Mouse (Mus musculus) heart, adult 2 months (tissue): ENCODE data around the gene Trdmt1. TPM values are rescaled to one million over a fixed set of nuclear protein-coding genes. Genes with fewer than 3 reads are reported as not detected.

Source experiments
- DNase-seq, 2 experiments: peaks; one replicate each; pipeline ENCODE4 v3.0.0; 2021
- H3K27ac ChIP-seq: fragments of 200-600 bp; 2 replicates; pipeline ENCODE4 v1.8.1; 2022
- H3K27me3 ChIP-seq: fragments of 200-500 bp; 2 replicates; pipeline ENCODE4 v1.6.1; 2012; ENCODE audit warnings: mild to moderate bottlenecking, low read length, inconsistent platforms, mixed read lengths; ENCODE audit not compliant: control insufficient read depth, insufficient read depth
- H3K36me3 ChIP-seq: fragments of 200-500 bp; 2 replicates; pipeline ENCODE4 v1.6.1; 2012; ENCODE audit warnings: low read length, inconsistent platforms; ENCODE audit not compliant: control insufficient read depth, insufficient read depth
- H3K4me1 ChIP-seq: fragments of 200-500 bp; 2 replicates; pipeline ENCODE4 v1.6.1; 2011; ENCODE audit warnings: low read length; ENCODE audit not compliant: control insufficient read depth, insufficient read depth
- H3K4me3 ChIP-seq: fragments of 200-600 bp; 2 replicates; pipeline ENCODE4 v1.8.1; 2022
- H3K79me2 ChIP-seq: fragments of 200-500 bp; replicated peaks from 2 replicates; pipeline ENCODE4 v1.6.1; 2012; ENCODE audit warnings: mild to moderate bottlenecking, inconsistent platforms, low read length, moderate library complexity, mixed read lengths; ENCODE audit not compliant: control insufficient read depth, insufficient read depth
- H3K9ac ChIP-seq: fragments of 200-500 bp; 2 replicates; pipeline ENCODE4 v1.6.1; 2012; ENCODE audit warnings: low read depth, mild to moderate bottlenecking, control low read depth, inconsistent platforms, low read length, mixed read lengths
- CTCF ChIP-seq: fragments of 200-600 bp; IDR thresholded peaks from 2 replicates; pipeline ENCODE4 v1.8.1; 2022; ENCODE audit warnings: antibody characterized with exemption, mild to moderate bottlenecking, moderate library complexity
- EP300 ChIP-seq: fragments of 200-500 bp; IDR thresholded peaks from 2 replicates; pipeline ENCODE4 v1.6.1; 2011; ENCODE audit warnings: low read depth, low read length, control low read depth; ENCODE audit not compliant: insufficient read depth
- POLR2A ChIP-seq: fragments of 200-500 bp; IDR thresholded peaks from 2 replicates; pipeline ENCODE4 v1.6.1; 2011; ENCODE audit warnings: mild to moderate bottlenecking, low read depth, low read length, control low read depth; ENCODE audit not compliant: insufficient read depth
- WGBS: fragments of 180-500 bp; shearing (Covaris S2); methylation state at CpG from one replicate; pipeline ENCODE4 v1.1.7; 2018; 5-methylcytosine and 5-hydroxymethylcytosine counted together
- intact Hi-C: fragments of 180-260 bp; cut with DNase I; formaldehyde crosslinking; loops from one replicate; pipeline ENCODE4 v1.15.1; 2025
- polyA plus RNA-seq: library from polyadenylated mRNA; depleted of rRNA; stranded (reverse); fragments of >200 nt; gene quantifications from 2 replicates; pipeline ENCODE4 v1.2.3, GENCODE M21; 2012
- total RNA-seq, 2 experiments: library from RNA; stranded (reverse); gene quantifications; 2 replicates each; pipeline ENCODE4 v1.2.3; 2021

The Trdmt1 gene
- total and polyA plus RNA-seq, 3 experiments = 3.3 to 7.0 (median 5.2) TPM

DNA sequence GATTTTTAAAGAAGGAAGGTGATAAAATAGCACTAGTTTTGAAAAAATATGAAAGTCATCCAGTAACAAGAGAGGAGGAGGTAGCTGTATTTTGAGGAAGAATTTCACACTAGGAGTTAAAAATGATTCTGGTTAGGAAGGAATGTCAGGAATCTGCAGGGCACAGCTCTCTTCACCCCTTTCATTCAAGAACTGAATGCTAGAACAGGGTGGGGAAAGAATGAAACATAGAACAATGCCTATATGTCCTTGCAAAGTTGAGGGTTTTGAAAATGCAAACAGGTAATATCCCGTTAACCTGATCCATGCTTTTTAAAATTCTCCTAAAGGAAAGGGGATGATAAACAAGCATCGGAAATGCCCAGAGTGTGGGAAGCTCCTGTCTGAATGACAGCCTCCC is 9.5 kb upstream of the Trdmt1 start:
- H3K4me3 ChIP-seq = no peak overlapping the region
- H3K4me1 ChIP-seq = peaks cover 6% of the 10 kb centered on the region
- no peak for TF ChIP-seq CTCF
- no peak for TF ChIP-seq EP300
- no peak for TF ChIP-seq POLR2A
- H3K79me2 ChIP-seq = no peaks in the 10 kb centered on the region
- intact Hi-C loops = no loop called here
- no peak for DNase-seq
- no peak overlapping the region for H3K27ac ChIP-seq
- H3K9ac ChIP-seq = no peak overlapping the region
- H3K36me3 ChIP-seq = no peaks in the 10 kb centered on the region
- H3K27me3 ChIP-seq = peaks cover 2% of the 10 kb centered on the region; the same call in 1 of the 2 replicates
- 40% methylated on average over 2 of the region's 2 CpGs for WGBS

DNA sequence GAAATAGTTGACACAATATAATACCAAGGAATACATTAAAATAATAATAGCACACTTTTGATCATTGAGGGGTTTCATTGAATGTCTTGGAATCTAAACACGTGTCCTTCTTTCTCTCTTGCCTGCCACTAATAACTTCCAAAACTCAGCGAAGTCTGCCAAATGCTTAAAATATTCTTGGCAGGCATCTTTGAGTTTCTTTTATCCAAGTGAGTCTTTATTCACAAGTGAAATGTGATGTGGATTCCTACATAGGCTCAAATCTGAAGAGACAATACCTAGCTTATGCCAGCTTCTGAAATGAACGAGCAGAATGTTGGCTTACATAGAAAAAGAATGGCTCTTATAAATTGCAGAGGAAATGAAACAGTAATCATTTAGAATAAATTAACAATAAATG is 4.3 kb upstream of the Trdmt1 start:
- WGBS = 47% methylated on average over 3 of the region's 3 CpGs
- Histone ChIP-seq H3K9ac (no peak overlapping the region), H3K4me3 (no peak overlapping the region), H3K27me3 (peaks cover 2% of the 10 kb centered on the region; the same call in 1 of the 2 replicates), H3K27ac (no peak overlapping the region), H3K79me2 (no peaks in the 10 kb centered on the region), H3K4me1 (peaks cover under 1% of the 10 kb centered on the region; the same call in 1 of the 2 replicates), H3K36me3 (no peaks in the 10 kb centered on the region; the same call in 1 of the 2 replicates)
- DNase-seq = no peak
- intact Hi-C loops = no loop called here
- no peak for TF ChIP-seq EP300
- no peak for TF ChIP-seq POLR2A
- no peak for TF ChIP-seq CTCF

DNA sequence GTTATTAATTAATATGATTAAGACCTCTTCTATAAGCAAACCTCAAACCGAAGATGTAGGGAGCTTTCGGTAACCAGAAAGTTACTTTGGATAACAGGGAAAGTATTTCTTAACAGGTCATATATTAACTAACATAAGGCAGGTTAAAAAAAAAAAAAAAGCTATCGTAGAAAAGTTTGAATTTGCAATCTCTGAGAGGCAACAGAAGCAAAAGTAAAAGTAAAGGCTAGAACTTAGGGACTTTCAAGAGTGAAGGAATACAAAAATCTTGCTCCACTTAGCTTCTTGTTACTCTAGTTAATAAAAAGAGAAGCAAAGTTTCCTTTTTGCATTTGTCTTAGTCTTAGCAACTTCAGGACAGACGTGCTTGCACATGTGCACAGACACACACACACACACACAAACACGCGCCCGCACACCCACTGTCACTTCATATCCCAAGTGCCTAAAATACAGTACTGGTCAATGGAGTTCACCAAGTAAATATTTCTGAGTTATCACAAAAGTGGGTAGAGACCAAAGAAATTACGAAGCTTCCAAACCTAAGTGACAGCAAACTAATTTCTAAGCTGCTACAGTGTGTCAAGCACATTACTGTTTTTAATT is 846 bp downstream of the Trdmt1 start:
- peak overlapping the region; percentile 81 for H3K9ac ChIP-seq
- WGBS = 21% methylated on average over 8 of the region's 8 CpGs
- TF ChIP-seq POLR2A (no peak), CTCF (no peak), EP300 (no peak)
- DNase-seq = no peak
- intact Hi-C loops = loop anchor here (1.0 kb wide), 1 partner anchor 31 kb away; no protein-coding TSS in a partner anchor
- no peaks in the 10 kb centered on the region for H3K27me3 ChIP-seq
- H3K27ac ChIP-seq = peak overlapping the region; percentile 96
- H3K4me3 ChIP-seq = peak overlapping the region; percentile 80
- H3K4me1 ChIP-seq = peaks cover 1% of the 10 kb centered on the region; the same call in 1 of the 2 replicates
- no peaks in the 10 kb centered on the region; the same call in 1 of the 2 replicates for H3K36me3 ChIP-seq
- H3K79me2 ChIP-seq = peaks cover 2% of the 10 kb centered on the region; the same call in 1 of the 2 replicates

DNA sequence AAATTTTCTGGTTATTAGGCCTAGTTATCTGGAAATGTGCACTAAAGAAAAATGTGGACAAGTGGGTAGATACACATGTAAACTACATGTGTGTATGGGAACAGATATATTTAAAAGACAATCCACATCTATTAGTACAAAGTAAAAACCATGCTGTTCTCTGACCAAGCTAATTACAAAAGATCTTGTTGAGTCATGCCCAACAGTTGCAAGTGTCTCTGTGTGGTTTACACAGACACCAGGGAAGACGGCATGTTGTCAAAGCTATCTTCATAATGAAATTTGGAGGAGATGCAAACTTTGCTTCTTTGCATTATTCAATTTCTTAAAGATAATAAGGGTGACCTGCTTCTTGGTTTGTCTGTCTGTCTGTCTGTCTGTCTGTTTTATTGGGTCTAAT is 4.6 kb downstream of the Trdmt1 start:
- no peak overlapping the region for H3K27ac ChIP-seq
- no peaks in the 10 kb centered on the region for H3K36me3 ChIP-seq
- H3K79me2 ChIP-seq = peaks cover 5% of the 10 kb centered on the region; the same call in 1 of the 2 replicates
- DNase-seq = no peak
- no peak overlapping the region for H3K4me3 ChIP-seq
- intact Hi-C loops = no loop called here
- no peak overlapping the region for H3K9ac ChIP-seq
- H3K4me1 ChIP-seq = peaks cover 1% of the 10 kb centered on the region; the same call in 1 of the 2 replicates
- WGBS = 92% methylated on average over 1 of the region's 1 CpGs
- TF ChIP-seq CTCF (no peak), POLR2A (no peak), EP300 (no peak)
- no peaks in the 10 kb centered on the region for H3K27me3 ChIP-seq

DNA sequence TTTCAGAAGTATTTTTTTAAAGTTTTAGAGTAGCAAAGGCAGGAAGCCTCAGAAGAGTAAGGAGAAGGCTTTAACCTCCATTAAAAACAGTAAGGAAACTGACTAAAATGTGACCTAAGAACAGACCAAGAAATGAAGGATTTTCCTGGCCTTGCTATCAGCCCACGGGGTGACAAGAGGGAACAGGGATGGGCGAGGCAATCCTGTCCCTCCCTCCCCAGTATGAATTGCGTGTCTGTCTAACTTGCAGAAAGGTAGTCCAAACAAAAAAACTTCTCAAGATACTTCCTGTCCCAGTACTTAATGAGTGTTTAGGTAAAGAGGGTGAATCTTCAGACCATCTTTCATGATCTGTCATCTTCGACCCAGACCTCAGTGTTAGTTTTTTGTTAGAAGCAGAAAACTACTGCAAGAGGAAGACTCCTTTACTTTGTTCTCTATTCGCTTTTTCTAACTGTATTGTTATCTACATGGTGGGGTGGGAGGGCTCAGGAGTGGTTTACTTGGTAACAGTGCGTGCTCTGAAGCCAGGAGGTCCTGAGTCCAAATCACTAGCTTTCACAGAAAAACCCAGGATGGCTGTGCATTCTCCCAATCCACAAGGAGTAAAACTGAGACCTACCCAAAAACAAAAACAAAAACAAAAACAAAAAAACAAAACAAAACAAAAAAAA is 5.6 kb downstream of the Trdmt1 start:
- intact Hi-C loops = no loop called here
- no peak for DNase-seq
- Histone ChIP-seq H3K27ac (no peak overlapping the region), H3K36me3 (no peaks in the 10 kb centered on the region), H3K27me3 (no peaks in the 10 kb centered on the region), H3K4me1 (peaks cover 1% of the 10 kb centered on the region; the same call in 1 of the 2 replicates), H3K4me3 (no peak overlapping the region), H3K79me2 (peaks cover 5% of the 10 kb centered on the region; the same call in 1 of the 2 replicates), H3K9ac (no peak overlapping the region)
- WGBS = 56% methylated on average over 6 of the region's 6 CpGs
- TF ChIP-seq EP300 (no peak), CTCF (no peak), POLR2A (no peak)

DNA sequence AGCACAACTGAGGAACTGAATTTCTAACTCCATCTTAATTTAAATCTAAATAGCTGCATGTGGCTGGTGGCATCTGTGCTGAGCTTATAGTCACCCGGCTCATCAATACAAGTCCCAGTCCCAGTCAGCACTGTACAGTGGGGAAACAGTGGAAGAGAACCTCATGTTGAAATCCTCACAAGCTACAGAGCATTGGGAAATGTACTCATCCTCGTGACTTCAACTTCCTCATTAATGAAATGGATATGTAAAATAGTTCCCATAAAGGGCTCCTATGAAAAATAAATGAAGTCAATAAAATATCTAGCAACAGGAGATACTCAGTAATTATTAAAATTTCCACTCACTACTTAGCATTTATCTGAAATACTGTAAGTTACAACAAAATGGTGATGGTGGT is 6.2 kb downstream of the Trdmt1 start:
- H3K4me1 ChIP-seq = no peaks in the 10 kb centered on the region; the same call in 1 of the 2 replicates
- H3K79me2 ChIP-seq = peaks cover 6% of the 10 kb centered on the region; the same call in 1 of the 2 replicates
- intact Hi-C loops = no loop called here
- H3K9ac ChIP-seq = no peak overlapping the region
- no peak for DNase-seq
- no peak overlapping the region for H3K27ac ChIP-seq
- no peaks in the 10 kb centered on the region for H3K27me3 ChIP-seq
- 92% methylated on average over 2 of the region's 2 CpGs for WGBS
- no peak for TF ChIP-seq CTCF
- TF ChIP-seq POLR2A = no peak
- no peak for TF ChIP-seq EP300
- H3K36me3 ChIP-seq = no peaks in the 10 kb centered on the region
- H3K4me3 ChIP-seq = no peak overlapping the region
